ENCODE assay signal across 27 mouse cellular contexts in genomic region chr7:97324342-97324741, GRCm38 (mm10). TPM values are rescaled to one million over a fixed set of nuclear protein-coding genes. Genes with fewer than 3 reads are reported as not detected.
"Had no signal": no experiment of that assay in that cellular context is flagged by ENCODE, and none has a peak within 500 bp of the region (broad histone marks: within the 10 kb centered on the region; RNA-seq: fewer than 3 reads in every experiment).

No protein-coding gene starts in this region.

- H3K9me3 ChIP-seq: embryonic facial prominence, embryonic 10.5 days; embryonic facial prominence, embryonic 12.5 days; embryonic facial prominence, embryonic 13.5 days; embryonic facial prominence, embryonic 15.5 days; forebrain, embryonic 10.5 days; forebrain, embryonic 12.5 days; forebrain, embryonic 13.5 days; forebrain, embryonic 15.5 days had no signal

- H3K36me3 ChIP-seq: embryonic facial prominence, embryonic 10.5 days; forebrain, embryonic 10.5 days; forebrain, embryonic 15.5 days had no signal

- H3K27ac ChIP-seq: embryonic facial prominence, embryonic 10.5 days; embryonic facial prominence, embryonic 12.5 days; embryonic facial prominence, embryonic 13.5 days; embryonic facial prominence, embryonic 15.5 days; forebrain, embryonic 10.5 days; forebrain, embryonic 12.5 days; forebrain, embryonic 13.5 days; forebrain, embryonic 15.5 days; gastrocnemius, adult 2 months; heart, adult 2 months had no signal

- DNase-seq: cerebellum, adult 9-10 months; cerebellum, adult 9-11 months; cerebellum, postnatal 10 days; cerebellum, postnatal 14 days; cerebellum, postnatal 25 days; cerebellum, postnatal 36 days; embryo, embryonic 11 days; forebrain, postnatal 0 days; gastrocnemius, adult 2 months; gastrocnemius, postnatal 10 days; gastrocnemius, postnatal 14 days; gastrocnemius, postnatal 25 days; gastrocnemius, postnatal 36 days; heart, adult 11 months; heart, adult 18-20 months; heart, adult 2 months had no signal

- H3K4me3 ChIP-seq: erythroblast, embryonic 14.5 days; gastrocnemius, adult 2 months; heart, adult 2 months had no signal

- H3K9ac ChIP-seq: embryonic facial prominence, embryonic 12.5 days; embryonic facial prominence, embryonic 13.5 days; embryonic facial prominence, embryonic 15.5 days; forebrain, embryonic 12.5 days; forebrain, embryonic 13.5 days; forebrain, embryonic 15.5 days; forebrain, postnatal 0 days had no signal

RNA-seq across cellular contexts. Expression of gene Usp35, which starts 7.5 kb away (rescaled TPM):
- total RNA-seq: common myeloid progenitor, adult 5-6 weeks; granulocyte monocyte progenitor cell, adult 5-6 weeks had no signal

RNA-seq across cellular contexts. Expression of gene Kctd21, which starts 7.8 kb away (rescaled TPM):
- polyA plus RNA-seq: erythroblast, embryonic 14.5 days had no signal
